Mouse (Mus musculus): Measurements from ENCODE around the gene Pts. TPM values are rescaled to one million over a fixed set of nuclear protein-coding genes. Genes with fewer than 3 reads are reported as not detected.

The Pts gene
- polyA plus RNA-seq, 1 experiment from 2014 or later: 88.2 TPM

- Histone ChIP-seq H3K27ac (ENCODE audit: low read depth, low read length) (no peak overlapping the region), H3K4me3 (ENCODE audit: low read depth, low read length) (no peak overlapping the region), H3K9me3 (ENCODE audit: control insufficient read depth) (no peaks in the 10 kb centered on the region), H3K4me1 (replicated peaks; ENCODE audit: control insufficient read depth, insufficient read depth, low read length) (no peaks in the 10 kb centered on the region), H3K4me2 (replicated peaks; ENCODE audit: low read depth) (no peak overlapping the region), H3K9ac (ENCODE audit: low read depth, low read length) (no peak overlapping the region), H3K27me3 (replicated peaks; ENCODE audit: control insufficient read depth, insufficient read depth, low read length) (no peaks in the 10 kb centered on the region), H3K36me3 (ENCODE audit: control insufficient read depth, insufficient read depth) (no peaks in the 10 kb centered on the region)
- TF ChIP-seq CTCF (IDR thresholded peaks at IDR 0.05; ENCODE audit: low read depth): no peak
- peak; percentile 79 for ATAC-seq
- WGBS: 45% methylated on average over 2 of the region's 2 CpGs
Measured at GRCm38 (mm10) chr9:50561918-50562360, 33.4 kb upstream of the Pts start.

GRCm38 (mm10) chr9:50561145-50561917, 32.8 kb upstream of the Pts start, which contains the start of gene Tex12:
Tex12 (minus strand) TSS chr9:50561325.
- ATAC-seq: peak; percentile 91
- Histone ChIP-seq H3K36me3 (ENCODE audit: control insufficient read depth, insufficient read depth) (no peaks in the 10 kb centered on the region), H3K4me2 (replicated peaks; ENCODE audit: low read depth) (no peak within 1 kb of the TSS; the same call in 1 of the 2 replicates), H3K4me3 (ENCODE audit: low read depth, low read length) (no peak within 1 kb of the TSS), H3K27ac (ENCODE audit: low read depth, low read length) (no peak within 1 kb of the TSS), H3K4me1 (replicated peaks; ENCODE audit: control insufficient read depth, insufficient read depth, low read length) (no peaks in the 10 kb centered on the region), H3K9me3 (ENCODE audit: control insufficient read depth) (no peaks in the 10 kb centered on the region), H3K27me3 (replicated peaks; ENCODE audit: control insufficient read depth, insufficient read depth, low read length) (no peaks in the 10 kb centered on the region), H3K9ac (ENCODE audit: low read depth, low read length) (no peak within 1 kb of the TSS)
- TF ChIP-seq CTCF (IDR thresholded peaks at IDR 0.05; ENCODE audit: low read depth): no peak
- 82% methylated on average over 38 of the region's 38 CpGs for WGBS

GRCm38 (mm10) chr9:50555094-50555446, 26.5 kb upstream of the Pts start, which contains the start of gene Bco2:
Bco2 (minus strand) TSS chr9:50555181.
- H3K27me3 ChIP-seq (replicated peaks; ENCODE audit: control insufficient read depth, insufficient read depth, low read length): no peaks in the 10 kb centered on the region
- H3K4me3 ChIP-seq (ENCODE audit: low read depth, low read length): peak within 1 kb of the TSS; percentile 26
- H3K36me3 ChIP-seq (ENCODE audit: control insufficient read depth, insufficient read depth): no peaks in the 10 kb centered on the region
- ATAC-seq: peak; percentile 64
- no peak for TF ChIP-seq CTCF (IDR thresholded peaks at IDR 0.05; ENCODE audit: low read depth)
- 0 out of 2 replicates have a peak, but pooled peaks cover 2% of the 10 kb centered on the region for H3K4me1 ChIP-seq (replicated peaks; ENCODE audit: control insufficient read depth, insufficient read depth, low read length)
- H3K9me3 ChIP-seq (ENCODE audit: control insufficient read depth): no peaks in the 10 kb centered on the region
- 0 out of 2 replicates have a peak within 1 kb of the TSS, but pooled peaks have one; percentile 17 for H3K9ac ChIP-seq (ENCODE audit: low read depth, low read length)
- peak within 1 kb of the TSS; percentile 84 for H3K27ac ChIP-seq (ENCODE audit: low read depth, low read length)
- peak within 1 kb of the TSS; percentile 62 for H3K4me2 ChIP-seq (replicated peaks; ENCODE audit: low read depth)
- WGBS: 38% methylated on average over 2 of the region's 2 CpGs

GRCm38 (mm10) chr9:50554241-50555093, 25.9 kb upstream of the Pts start, which contains the start of gene Il18:
Il18 (plus strand) TSS chr9:50554827.
- H3K27ac ChIP-seq (ENCODE audit: low read depth, low read length): peak within 1 kb of the TSS; percentile 84
- 0 out of 2 replicates have a peak, but pooled peaks cover 2% of the 10 kb centered on the region for H3K4me1 ChIP-seq (replicated peaks; ENCODE audit: control insufficient read depth, insufficient read depth, low read length)
- peak within 1 kb of the TSS; percentile 62 for H3K4me2 ChIP-seq (replicated peaks; ENCODE audit: low read depth)
- no peaks in the 10 kb centered on the region for H3K36me3 ChIP-seq (ENCODE audit: control insufficient read depth, insufficient read depth)
- no peaks in the 10 kb centered on the region for H3K27me3 ChIP-seq (replicated peaks; ENCODE audit: control insufficient read depth, insufficient read depth, low read length)
- WGBS: 16% methylated on average over 12 of the region's 12 CpGs
- H3K9me3 ChIP-seq (ENCODE audit: control insufficient read depth): no peaks in the 10 kb centered on the region
- TF ChIP-seq CTCF (IDR thresholded peaks at IDR 0.05; ENCODE audit: low read depth): no peak
- ATAC-seq: peak; percentile 89
- H3K4me3 ChIP-seq (ENCODE audit: low read depth, low read length): peak within 1 kb of the TSS; percentile 26
- H3K9ac ChIP-seq (ENCODE audit: low read depth, low read length): 0 out of 2 replicates have a peak within 1 kb of the TSS, but pooled peaks have one; percentile 17

- 0 out of 2 replicates have a peak overlapping the region, but pooled peaks have one; percentile 41 for H3K27ac ChIP-seq (ENCODE audit: low read depth, low read length)
- H3K27me3 ChIP-seq (replicated peaks; ENCODE audit: control insufficient read depth, insufficient read depth, low read length): no peaks in the 10 kb centered on the region
- 0 out of 2 replicates have a peak, but pooled peaks cover 2% of the 10 kb centered on the region for H3K4me1 ChIP-seq (replicated peaks; ENCODE audit: control insufficient read depth, insufficient read depth, low read length)
- no peak for TF ChIP-seq CTCF (IDR thresholded peaks at IDR 0.05; ENCODE audit: low read depth)
- no peaks in the 10 kb centered on the region for H3K36me3 ChIP-seq (ENCODE audit: control insufficient read depth, insufficient read depth)
- ATAC-seq: no peak
- no peak overlapping the region for H3K9ac ChIP-seq (ENCODE audit: low read depth, low read length)
- H3K4me3 ChIP-seq (ENCODE audit: low read depth, low read length): no peak overlapping the region
- H3K9me3 ChIP-seq (ENCODE audit: control insufficient read depth): no peaks in the 10 kb centered on the region
- WGBS: 75% methylated on average over 2 of the region's 2 CpGs
- H3K4me2 ChIP-seq (replicated peaks; ENCODE audit: low read depth): 0 out of 2 replicates have a peak overlapping the region, but pooled peaks have one; percentile 10
Measured at GRCm38 (mm10) chr9:50553547-50553946, 25.0 kb upstream of the Pts start.

- 68% methylated on average over 5 of the region's 5 CpGs for WGBS
- TF ChIP-seq CTCF (IDR thresholded peaks at IDR 0.05; ENCODE audit: low read depth): no peak
- Histone ChIP-seq H3K27me3 (replicated peaks; ENCODE audit: control insufficient read depth, insufficient read depth, low read length) (no peaks in the 10 kb centered on the region), H3K36me3 (ENCODE audit: control insufficient read depth, insufficient read depth) (no peaks in the 10 kb centered on the region), H3K27ac (ENCODE audit: low read depth, low read length) (no peak overlapping the region), H3K9me3 (ENCODE audit: control insufficient read depth) (no peaks in the 10 kb centered on the region), H3K4me2 (replicated peaks; ENCODE audit: low read depth) (no peak overlapping the region), H3K4me3 (ENCODE audit: low read depth, low read length) (no peak overlapping the region), H3K4me1 (replicated peaks; ENCODE audit: control insufficient read depth, insufficient read depth, low read length) (0 out of 2 replicates have a peak, but pooled peaks cover 2% of the 10 kb centered on the region), H3K9ac (ENCODE audit: low read depth, low read length) (no peak overlapping the region)
- ATAC-seq: no peak
Measured at GRCm38 (mm10) chr9:50552206-50552605, 23.7 kb upstream of the Pts start.
